Mouse (Mus musculus): Measurements from ENCODE around the gene Cald1.

DNA sequence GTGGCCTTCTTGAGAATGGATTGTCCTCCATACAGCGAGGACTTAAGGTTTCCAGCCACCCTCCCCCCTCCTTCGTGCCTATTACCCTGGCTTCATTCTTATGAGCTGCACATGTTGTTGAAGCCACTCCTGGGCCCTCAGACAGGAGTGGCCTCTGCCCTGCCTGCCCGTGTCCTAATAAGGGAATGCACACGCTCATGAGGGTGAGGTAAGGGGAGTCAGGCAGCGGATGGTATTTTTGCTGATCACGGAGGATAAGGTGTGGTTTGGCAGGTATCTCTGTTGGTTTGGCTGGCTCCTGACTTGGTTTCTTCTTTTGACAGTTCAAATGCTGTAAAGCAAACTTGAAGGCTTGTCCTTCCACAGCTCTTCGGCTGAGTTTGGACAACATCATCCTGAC is 124.4 kb downstream of the Cald1 start:
- no peak for TF ChIP-seq CTCF (IDR thresholded peaks at IDR 0.05; ENCODE audit: low read depth, low read length)
- TF ChIP-seq POLR2A (IDR thresholded peaks at IDR 0.05; ENCODE audit: extremely low read depth, insufficient read depth, low read length), result no peak
